Mouse (Mus musculus) E14TG2a.4 (cell line): ENCODE measurements at regions not wholly inside any gene's neighbourhood (a gene's known extent, or its start where the extent isn't known, plus 50 kb on each side); places are given as distances from the start of the nearest gene placed in this dataset.

ENCODE experiments used
- CTCF ChIP-seq: conservative IDR thresholded peaks from 2 replicates; pipeline ENCODE4 v1.5.1; 2014; ENCODE audit warnings: low read length
- NANOG ChIP-seq: IDR thresholded peaks from 2 replicates; pipeline ENCODE4 v1.6.1; 2014; ENCODE audit warnings: borderline replicate concordance, low read length, mixed read lengths
- POU5F1 ChIP-seq: IDR thresholded peaks from 2 replicates; pipeline ENCODE4 v1.6.1; 2014; ENCODE audit warnings: low read length, borderline replicate concordance

DNA sequence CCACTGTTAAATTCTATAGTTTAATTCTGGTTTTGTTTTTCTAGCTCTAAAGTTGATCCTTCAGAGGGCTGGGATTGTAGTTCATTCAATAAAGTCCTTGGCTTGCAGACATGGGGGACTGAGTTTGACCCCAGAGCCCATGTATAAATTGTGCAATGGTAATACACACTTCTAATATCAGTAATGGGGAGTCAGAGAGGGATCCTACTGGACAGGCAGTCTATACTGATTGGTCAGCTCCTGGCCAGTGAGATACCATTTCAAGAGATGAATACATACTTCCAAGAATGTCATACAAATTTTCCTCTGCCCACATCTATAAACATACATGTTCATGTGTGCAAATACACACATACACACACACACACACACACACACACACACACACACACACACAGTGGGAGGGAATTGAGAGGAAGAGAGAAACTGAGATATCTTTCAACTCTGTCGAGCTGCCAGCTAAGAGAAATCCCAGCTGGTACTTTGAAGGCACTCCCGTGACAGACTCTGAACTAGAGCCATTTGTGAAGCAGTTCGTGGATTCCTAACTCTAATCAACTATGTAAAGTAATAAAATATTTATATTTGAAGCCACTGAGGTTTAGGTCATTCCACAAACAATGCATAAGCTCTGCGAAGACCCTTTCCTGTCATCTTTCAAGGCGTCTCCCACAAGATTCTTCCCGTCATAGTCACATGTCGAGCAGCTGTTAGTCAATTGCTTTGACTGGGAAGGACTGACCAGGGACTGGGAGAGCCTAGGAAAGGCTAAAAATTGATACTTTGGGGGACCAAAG, 145.1 kb downstream of the Rpl10-ps3 start:
- TF ChIP-seq CTCF (no peak), POU5F1 (no peak), NANOG (no peak)
